Mouse (Mus musculus) forebrain, embryonic 13.5 days (tissue): Measurements from ENCODE around the gene Fpr-rs7. TPM values are rescaled to one million over a fixed set of nuclear protein-coding genes. Genes with fewer than 3 reads are reported as not detected.

ENCODE experiments used
- ATAC-seq: fragments of 200-750 bp; cut with Nextera tagmentation; 2 replicates; pipeline ENCODE4 v1.8.0; 2017
- H3K27ac ChIP-seq: fragments of 300-500 bp; sonication (generic); 2 replicates; pipeline ENCODE4 v1.5.1; 2015; ENCODE audit warnings: inconsistent platforms, mild to moderate bottlenecking, moderate library complexity
- H3K27me3 ChIP-seq: fragments of 300-500 bp; sonication (generic); 2 replicates; pipeline ENCODE4 v1.6.1; 2015; ENCODE audit warnings: mild to moderate bottlenecking, inconsistent platforms
- H3K36me3 ChIP-seq: fragments of 300-500 bp; sonication (generic); 2 replicates; pipeline ENCODE4 v1.6.1; 2015; ENCODE audit warnings: mild to moderate bottlenecking, inconsistent platforms; ENCODE audit not compliant: poor library complexity, severe bottlenecking
- H3K4me1 ChIP-seq: fragments of 300-500 bp; sonication (generic); 2 replicates; pipeline ENCODE4 v1.6.1; 2015; ENCODE audit warnings: inconsistent platforms
- H3K4me2 ChIP-seq: fragments of 300-500 bp; sonication (generic); 2 replicates; pipeline ENCODE4 v1.6.1; 2015; ENCODE audit warnings: inconsistent platforms, mild to moderate bottlenecking, moderate library complexity
- H3K4me3 ChIP-seq: fragments of 300-500 bp; sonication (generic); 2 replicates; pipeline ENCODE4 v1.5.1; 2015; ENCODE audit warnings: mild to moderate bottlenecking, inconsistent platforms
- H3K9ac ChIP-seq: fragments of 300-500 bp; sonication (generic); 2 replicates; pipeline ENCODE4 v1.6.1; 2015; ENCODE audit warnings: mild to moderate bottlenecking, inconsistent platforms
- H3K9me3 ChIP-seq: fragments of 300-500 bp; sonication (generic); replicated peaks from 2 replicates; pipeline ENCODE4 v1.6.1; 2016; ENCODE audit warnings: inconsistent platforms
- WGBS: fragments of 180-500 bp; shearing (Covaris S2); methylation state at CpG from one replicate; pipeline ENCODE4 v1.1.7; 2015; 5-methylcytosine and 5-hydroxymethylcytosine counted together
- polyA plus RNA-seq: library from polyadenylated mRNA; unstranded; fragments of >200 nt; fragmentation: Nextera tagmentation; extraction: Ambion mirVana; gene quantifications from 2 replicates; pipeline ENCODE4 v1.2.1, GENCODE M21; 2015

Gene Fpr-rs7
- polyA plus RNA-seq = not detected in 2 replicates

DNA sequence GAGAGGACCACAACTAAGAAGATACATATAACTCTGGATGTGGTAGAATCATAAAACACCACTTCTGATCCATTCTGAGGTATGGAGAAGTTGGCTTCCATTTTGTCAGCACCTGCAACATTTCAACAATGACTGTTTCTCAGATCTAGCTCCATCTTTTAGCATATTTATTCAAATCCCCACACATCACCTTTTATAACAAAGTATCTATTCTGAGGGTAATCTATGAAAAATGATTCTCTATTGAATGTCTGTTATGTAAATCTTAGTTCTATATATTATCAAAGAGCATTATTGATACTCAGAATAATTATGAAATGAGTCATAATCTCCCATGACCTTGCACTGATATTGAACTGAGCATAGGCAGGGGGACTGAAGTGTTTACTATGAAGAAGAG is at the start of gene Fpr-rs7:
TSS of gene Fpr-rs7 (minus strand) at position 101 of the 400 bp plus-strand sequence.
- Histone ChIP-seq H3K4me1 (no peaks in the 10 kb centered on the region), H3K9me3 (peaks cover 24% of the 10 kb centered on the region), H3K36me3 (no peaks in the 10 kb centered on the region), H3K4me3 (no peak within 1 kb of the TSS), H3K9ac (no peak within 1 kb of the TSS), H3K4me2 (no peak within 1 kb of the TSS), H3K27me3 (no peaks in the 10 kb centered on the region), H3K27ac (no peak within 1 kb of the TSS)
- no peak for ATAC-seq

GRCm38 (mm10) chr17:20074090-20074489 is 39.9 kb downstream of the Fpr-rs7 start:
- Histone ChIP-seq H3K4me3 (no peak overlapping the region), H3K36me3 (no peaks in the 10 kb centered on the region), H3K9ac (no peak overlapping the region), H3K27ac (no peak overlapping the region), H3K9me3 (peaks cover 23% of the 10 kb centered on the region), H3K4me2 (no peak overlapping the region), H3K27me3 (no peaks in the 10 kb centered on the region), H3K4me1 (no peaks in the 10 kb centered on the region)
- WGBS = 83% methylated on average over 6 of the region's 6 CpGs
- no peak for ATAC-seq

- H3K4me2 ChIP-seq = no peak overlapping the region
These were observed 42.2 kb downstream of the Fpr-rs7 start for GRCm38 (mm10) chr17:20071656-20072396.

More at GRCm38 (mm10) chr17:20071656-20072396, 42.2 kb downstream of the Fpr-rs7 start:
- Histone ChIP-seq H3K27me3 (no peaks in the 10 kb centered on the region), H3K36me3 (no peaks in the 10 kb centered on the region), H3K9me3 (peaks cover 16% of the 10 kb centered on the region; the same call in 1 of the 2 replicates), H3K4me1 (no peaks in the 10 kb centered on the region), H3K9ac (no peak overlapping the region), H3K27ac (no peak overlapping the region), H3K4me3 (no peak overlapping the region)
- 92% methylated on average over 4 of the region's 4 CpGs for WGBS
- no peak for ATAC-seq

Other genes with a start within 250 kb of the Fpr-rs7 start
- gene Vmn2r104, start 65.9 kb downstream of the Fpr-rs7 start, polyA plus RNA-seq = not detected in 2 replicates
- not detected in 2 replicates for gene Fpr-rs6, start 68.9 kb upstream of the Fpr-rs7 start, polyA plus RNA-seq
- not detected in 2 replicates for gene Vmn2r105, start 120.8 kb upstream of the Fpr-rs7 start, polyA plus RNA-seq
- not detected in 2 replicates for gene Vmn2r106, start 171.3 kb upstream of the Fpr-rs7 start, polyA plus RNA-seq
- gene Vmn2r107, start 231.0 kb upstream of the Fpr-rs7 start, polyA plus RNA-seq = not detected in 2 replicates